Mouse (Mus musculus) megakaryocyte, embryonic 14.5 days (primary cell): ENCODE data around the gene Yipf2. TPM values are rescaled to one million over a fixed set of nuclear protein-coding genes. Genes with fewer than 3 reads are reported as not detected.
A peak's percentile ranks its signal among the peaks of the same experiment; 100 is the strongest.
"Not testable (repeated sequence)": the region's sequence is repeated elsewhere in the genome, so short reads cannot be mapped to it uniquely, and the experiment has no call there.

ENCODE experiments used
- H3K27me3 ChIP-seq: replicated peaks from 2 replicates; pipeline ENCODE3; 2012; ENCODE audit warnings: inconsistent platforms
- H3K36me3 ChIP-seq: replicated peaks from 2 replicates; pipeline ENCODE3; 2012; ENCODE audit warnings: low read length, inconsistent platforms, mixed read lengths
- H3K4me1 ChIP-seq: 2 replicates; pipeline ENCODE4 v1.6.1; 2012; ENCODE audit warnings: inconsistent platforms
- H3K4me3 ChIP-seq: replicated peaks from 2 replicates; pipeline ENCODE3; 2012; ENCODE audit warnings: moderate library complexity, mild to moderate bottlenecking, inconsistent platforms
- H3K9me3 ChIP-seq: 2 replicates; pipeline ENCODE4 v1.6.1; 2012; ENCODE audit warnings: inconsistent platforms
- FLI1 ChIP-seq: IDR thresholded peaks from 2 replicates; pipeline ENCODE4 v1.6.1; 2012; ENCODE audit warnings: low read length, inconsistent platforms, mixed read lengths
- GATA1 ChIP-seq: IDR thresholded peaks from 3 replicates; pipeline ENCODE4 v1.6.1; 2012; ENCODE audit warnings: mixed read lengths, low read length, inconsistent platforms, borderline replicate concordance
- polyA plus RNA-seq: library from polyadenylated mRNA; stranded (reverse); fragments of >175 nt; gene quantifications from 2 replicates; pipeline ENCODE4 v1.2.3, GENCODE M21; 2012; ENCODE audit warnings: low replicate concordance; ENCODE audit not compliant: insufficient read depth

Gene Yipf2
- polyA plus RNA-seq, 1 experiment, result 8.0 TPM

- peaks cover 16% of the 10 kb centered on the region for H3K36me3 ChIP-seq
- TF ChIP-seq FLI1 (no peak), GATA1 (no peak)
- peaks cover 32% of the 10 kb centered on the region for H3K4me1 ChIP-seq
- H3K4me3 ChIP-seq, result no peak overlapping the region
- no peaks in the 10 kb centered on the region for H3K27me3 ChIP-seq
- H3K9me3 ChIP-seq, result no peaks in the 10 kb centered on the region
These were observed 8.4 kb upstream of the Yipf2 start for GRCm38 (mm10) chr9:21601073-21601472.

GRCm38 (mm10) chr9:21600186-21600585, 7.6 kb upstream of the Yipf2 start:
- H3K9me3 ChIP-seq, result no peaks in the 10 kb centered on the region
- H3K36me3 ChIP-seq, result peaks cover 24% of the 10 kb centered on the region
- no peak overlapping the region for H3K4me3 ChIP-seq
- TF ChIP-seq GATA1 (no peak), FLI1 (no peak)
- H3K4me1 ChIP-seq, result peaks cover 31% of the 10 kb centered on the region
- H3K27me3 ChIP-seq, result no peaks in the 10 kb centered on the region

- Histone ChIP-seq H3K27me3 (no peaks in the 10 kb centered on the region), H3K4me1 (peaks cover 37% of the 10 kb centered on the region), H3K36me3 (peaks cover 27% of the 10 kb centered on the region), H3K4me3 (no peak overlapping the region), H3K9me3 (no peaks in the 10 kb centered on the region)
- TF ChIP-seq FLI1 (no peak), GATA1 (no peak)
These were observed 5.6 kb upstream of the Yipf2 start for GRCm38 (mm10) chr9:21598198-21598597.

GRCm38 (mm10) chr9:21594838-21595237, 2.2 kb upstream of the Yipf2 start:
- no peaks in the 10 kb centered on the region for H3K9me3 ChIP-seq
- no peaks in the 10 kb centered on the region for H3K27me3 ChIP-seq
- no peak overlapping the region for H3K4me3 ChIP-seq
- TF ChIP-seq GATA1, result no peak
- peaks cover 50% of the 10 kb centered on the region for H3K4me1 ChIP-seq
- peaks cover 46% of the 10 kb centered on the region for H3K36me3 ChIP-seq

- H3K4me1 ChIP-seq, result peaks cover 55% of the 10 kb centered on the region
- H3K9me3 ChIP-seq, result not testable (repeated sequence)
These were observed 1.7 kb upstream of the Yipf2 start for GRCm38 (mm10) chr9:21594350-21594749.

GRCm38 (mm10) chr9:21593122-21593721, 594 bp upstream of the Yipf2 start:
- Histone ChIP-seq H3K4me3 (peak overlapping the region; percentile 99), H3K9me3 (no peaks in the 10 kb centered on the region), H3K4me1 (peaks cover 55% of the 10 kb centered on the region), H3K36me3 (peaks cover 57% of the 10 kb centered on the region), H3K27me3 (no peaks in the 10 kb centered on the region)
- TF ChIP-seq GATA1 (no peak), FLI1 (no peak)

More at GRCm38 (mm10) chr9:21594350-21594749, 1.7 kb upstream of the Yipf2 start:
- H3K27me3 ChIP-seq, result not testable (repeated sequence)
- peak overlapping the region; percentile 99 for H3K4me3 ChIP-seq
- H3K36me3 ChIP-seq, result peaks cover 47% of the 10 kb centered on the region

- peaks cover 65% of the 10 kb centered on the region for H3K36me3 ChIP-seq
- TF ChIP-seq GATA1 (no peak), FLI1 (no peak)
- H3K4me3 ChIP-seq, result peak overlapping the region; percentile 99
- peaks cover 58% of the 10 kb centered on the region for H3K4me1 ChIP-seq
- no peaks in the 10 kb centered on the region for H3K27me3 ChIP-seq
- H3K9me3 ChIP-seq, result no peaks in the 10 kb centered on the region
These were observed 561 bp downstream of the Yipf2 start for GRCm38 (mm10) chr9:21591831-21592702.

- H3K4me3 ChIP-seq, result peak overlapping the region; percentile 66
- no peaks in the 10 kb centered on the region for H3K27me3 ChIP-seq
- no peaks in the 10 kb centered on the region for H3K9me3 ChIP-seq
- peaks cover 68% of the 10 kb centered on the region for H3K36me3 ChIP-seq
- TF ChIP-seq FLI1, result no peak
- TF ChIP-seq GATA1, result no peak
- H3K4me1 ChIP-seq, result peaks cover 58% of the 10 kb centered on the region
These were observed 1.3 kb downstream of the Yipf2 start for GRCm38 (mm10) chr9:21591127-21591830.

GRCm38 (mm10) chr9:21589538-21589937, 3.1 kb downstream of the Yipf2 start:
- Histone ChIP-seq H3K4me1 (peaks cover 48% of the 10 kb centered on the region), H3K36me3 (peaks cover 72% of the 10 kb centered on the region), H3K9me3 (no peaks in the 10 kb centered on the region), H3K4me3 (no peak overlapping the region), H3K27me3 (no peaks in the 10 kb centered on the region)
- TF ChIP-seq FLI1 (no peak), GATA1 (no peak)

GRCm38 (mm10) chr9:21588350-21588749, 4.3 kb downstream of the Yipf2 start:
- Histone ChIP-seq H3K4me3 (no peak overlapping the region), H3K9me3 (no peaks in the 10 kb centered on the region), H3K36me3 (peaks cover 83% of the 10 kb centered on the region), H3K27me3 (no peaks in the 10 kb centered on the region), H3K4me1 (peaks cover 36% of the 10 kb centered on the region)
- TF ChIP-seq FLI1, result no peak
- no peak for TF ChIP-seq GATA1
